Mouse (Mus musculus): Measurements from ENCODE around the gene Bglap3.
A peak's percentile ranks its signal among the peaks of the same experiment; 100 is the strongest.
"Not testable (repeated sequence)": the region's sequence is repeated elsewhere in the genome, so short reads cannot be mapped to it uniquely, and the experiment has no call there.

The Bglap3 gene

DNA sequence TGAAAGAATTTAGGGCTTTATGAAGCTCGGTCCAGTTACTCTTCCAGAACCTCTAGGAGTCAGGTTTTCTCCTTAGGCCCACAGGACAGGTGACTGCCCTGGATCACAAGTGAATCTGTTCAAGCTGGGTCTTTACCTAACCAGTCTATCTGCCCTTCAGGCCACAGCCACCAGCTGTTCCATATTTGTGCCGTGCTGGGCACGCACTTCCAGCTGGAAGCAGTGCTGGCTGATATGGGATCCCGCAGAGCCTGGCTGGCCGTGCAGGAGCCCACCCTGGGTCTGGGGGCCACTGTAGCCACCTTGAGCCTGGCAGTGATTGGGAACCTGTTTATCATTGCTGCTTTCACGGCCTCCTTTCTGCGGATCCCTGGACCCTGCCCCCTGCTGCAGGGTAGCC, 4.1 kb upstream of the Bglap3 start:
- DNase-seq (ENCODE audit: low read depth, low spot score) = not testable (repeated sequence)

DNA sequence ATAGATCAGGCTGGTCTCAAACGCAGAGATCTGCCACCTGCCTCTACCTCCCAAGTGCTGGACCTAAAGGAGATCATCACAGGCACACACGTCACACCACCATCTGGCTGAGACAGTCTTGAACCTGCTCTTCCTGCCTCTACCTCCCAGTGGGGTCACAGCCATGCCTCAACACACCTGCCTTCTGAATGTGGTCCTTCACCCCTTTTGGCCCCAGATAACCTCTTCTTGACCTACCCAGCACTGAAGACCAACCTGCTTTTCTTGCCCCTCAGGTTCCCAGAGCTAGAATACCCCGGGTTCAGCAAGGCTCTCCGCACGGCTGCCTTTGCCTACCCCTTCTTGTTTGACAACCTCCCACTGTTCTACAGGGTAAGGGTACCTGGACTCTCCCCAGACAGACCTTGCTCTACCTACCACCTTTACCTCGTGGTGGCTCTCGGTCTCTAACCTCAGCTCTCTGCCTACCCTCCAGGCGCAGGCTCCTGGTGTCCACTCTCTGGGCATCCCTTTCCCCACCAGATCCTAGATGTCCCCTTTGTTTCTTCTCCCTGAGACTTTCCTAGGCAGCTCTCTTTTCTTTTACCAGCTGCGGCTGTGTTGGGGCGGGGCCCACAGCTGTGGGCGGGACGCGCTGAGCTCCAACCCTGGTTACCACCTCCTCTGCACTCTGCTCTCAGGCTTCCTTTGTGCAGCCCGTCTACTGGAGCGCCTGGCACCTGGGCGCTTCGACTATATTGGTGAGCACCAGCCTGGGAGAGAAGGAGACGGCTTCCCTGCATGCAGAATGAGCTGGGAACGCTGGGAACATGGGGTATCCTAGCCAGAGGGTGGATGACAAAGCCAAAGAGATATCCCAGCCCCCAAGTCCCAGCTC, 3.4 kb upstream of the Bglap3 start:
- DNase-seq (ENCODE audit: low read depth, low spot score) = not testable (repeated sequence)

DNA sequence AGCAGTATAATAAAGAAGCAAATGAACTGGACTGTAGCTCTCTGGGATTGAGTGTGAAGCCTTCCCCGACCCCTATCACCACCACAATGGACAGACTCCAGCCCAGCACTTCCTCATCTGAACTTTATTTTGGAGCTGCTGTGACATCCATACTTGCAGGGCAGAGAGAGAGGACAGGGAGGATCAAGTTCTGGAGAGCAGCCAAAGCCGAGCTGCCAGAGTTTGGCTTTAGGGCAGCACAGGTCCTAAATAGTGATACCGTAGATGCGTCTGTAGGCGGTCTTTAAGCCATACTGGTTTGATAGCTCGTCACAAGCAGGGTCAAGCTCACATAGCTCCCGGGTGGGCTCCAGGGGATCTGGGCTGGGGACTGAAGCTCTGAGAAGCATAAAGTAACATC, 4.0 kb downstream of the Bglap3 start:
- DNase-seq (ENCODE audit: low read depth, low spot score) = not testable (repeated sequence)

DNA sequence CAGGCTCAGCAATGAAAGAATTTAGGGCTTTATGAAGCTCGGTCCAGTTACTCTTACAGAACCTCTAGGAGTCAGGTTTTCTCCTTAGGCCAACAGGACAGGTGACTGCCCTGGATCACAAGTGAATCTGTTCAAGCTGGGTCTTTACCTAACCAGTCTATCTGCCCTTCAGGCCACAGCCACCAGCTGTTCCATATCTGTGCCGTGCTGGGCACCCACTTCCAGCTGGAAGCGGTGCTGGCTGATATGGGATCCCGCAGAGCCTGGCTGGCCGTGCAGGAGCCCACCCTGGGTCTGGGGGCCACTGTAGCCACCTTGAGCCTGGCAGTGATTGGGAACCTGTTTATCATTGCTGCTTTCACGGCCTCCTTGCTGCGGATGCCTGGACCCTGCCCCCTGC, 5.0 kb downstream of the Bglap3 start:
- DNase-seq (ENCODE audit: low read depth, low spot score) = not testable (repeated sequence)

DNA sequence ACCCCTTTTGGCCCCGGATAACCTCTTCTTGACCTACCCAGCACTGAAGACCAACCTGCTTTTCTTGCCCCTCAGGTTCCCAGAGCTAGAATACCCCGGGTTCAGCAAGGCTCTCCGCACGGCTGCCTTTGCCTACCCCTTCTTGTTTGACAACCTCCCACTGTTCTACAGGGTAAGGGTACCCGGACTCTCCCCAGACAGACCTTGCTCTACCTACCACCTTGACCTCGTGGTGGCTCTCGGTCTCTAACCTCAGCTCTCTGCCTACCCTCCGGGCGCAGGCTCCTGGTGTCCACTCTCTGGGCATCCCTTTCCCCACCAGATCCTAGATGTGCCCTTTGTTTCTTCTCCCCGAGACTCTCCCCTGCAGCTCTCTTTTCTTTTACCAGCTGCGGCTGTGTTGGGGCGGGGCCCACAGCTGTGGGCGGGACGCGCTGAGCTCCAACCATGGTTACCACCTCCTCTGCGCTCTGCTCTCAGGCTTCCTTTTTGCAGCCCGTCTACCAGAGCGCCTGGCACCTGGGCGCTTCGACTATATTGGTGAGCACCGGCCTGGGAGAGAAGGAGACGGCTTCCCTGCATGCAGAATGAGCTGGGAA, 5.6 kb downstream of the Bglap3 start:
- not testable (repeated sequence) for DNase-seq (ENCODE audit: low read depth, low spot score)

DNA sequence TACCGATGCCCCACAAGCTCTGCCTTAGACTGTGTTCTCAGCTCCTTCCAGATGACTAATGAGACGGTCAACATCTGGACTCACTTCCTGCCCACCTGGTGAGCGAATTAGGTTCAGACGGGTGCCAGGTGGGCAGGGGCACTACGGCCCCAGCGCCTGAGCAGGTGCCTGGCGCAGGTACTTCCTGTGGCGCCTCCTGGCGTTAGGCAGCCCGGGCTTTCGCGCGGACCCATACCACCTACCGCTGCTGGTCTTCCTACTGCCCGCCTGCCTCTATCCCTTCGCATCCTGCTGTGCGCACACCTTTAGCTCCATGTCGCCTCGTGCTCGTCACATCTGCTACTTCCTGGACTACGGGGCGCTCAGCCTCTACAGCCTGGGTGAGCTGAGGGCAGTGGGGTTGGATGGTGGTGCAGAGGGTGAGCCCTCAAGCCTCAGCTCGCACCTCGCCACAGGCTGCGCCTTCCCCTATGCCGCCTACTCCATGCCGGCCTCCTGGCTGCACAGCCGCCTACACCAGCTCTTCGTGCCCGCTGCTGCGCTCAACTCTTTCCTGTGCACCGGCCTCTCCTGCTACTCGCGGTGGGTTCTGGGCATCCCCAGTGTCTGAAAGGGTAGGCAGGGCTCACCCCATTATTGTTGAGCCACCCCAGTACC, 6.7 kb downstream of the Bglap3 start:
- DNase-seq (ENCODE audit: low read depth, low spot score) = no peak

DNA sequence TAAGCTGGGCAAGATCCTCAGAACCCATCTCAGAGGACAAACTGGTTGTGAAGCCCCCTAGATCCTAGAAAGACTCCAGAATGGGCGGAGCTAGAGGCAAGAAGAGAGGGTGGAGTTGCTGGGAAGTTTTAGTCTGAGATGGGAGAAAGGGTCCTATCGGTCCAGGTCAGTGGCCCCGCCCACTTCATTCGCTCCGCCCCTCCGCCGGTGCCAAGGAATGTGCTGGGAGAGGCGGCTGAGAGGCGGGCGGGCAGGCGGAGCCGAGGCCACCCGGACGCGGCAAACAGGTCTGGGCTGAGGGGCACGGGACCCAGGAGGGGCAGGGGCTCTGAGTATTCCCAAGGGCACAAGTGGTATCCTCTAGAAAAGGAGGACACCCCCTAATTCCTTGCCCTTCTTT, 8.2 kb downstream of the Bglap3 start, which contains the start of gene Paqr6:
Gene Paqr6, plus strand, starts transcription at position 248 of the 400 bp plus-strand sequence.
- peak; percentile 80 for DNase-seq (ENCODE audit: low read depth, low spot score)

DNA sequence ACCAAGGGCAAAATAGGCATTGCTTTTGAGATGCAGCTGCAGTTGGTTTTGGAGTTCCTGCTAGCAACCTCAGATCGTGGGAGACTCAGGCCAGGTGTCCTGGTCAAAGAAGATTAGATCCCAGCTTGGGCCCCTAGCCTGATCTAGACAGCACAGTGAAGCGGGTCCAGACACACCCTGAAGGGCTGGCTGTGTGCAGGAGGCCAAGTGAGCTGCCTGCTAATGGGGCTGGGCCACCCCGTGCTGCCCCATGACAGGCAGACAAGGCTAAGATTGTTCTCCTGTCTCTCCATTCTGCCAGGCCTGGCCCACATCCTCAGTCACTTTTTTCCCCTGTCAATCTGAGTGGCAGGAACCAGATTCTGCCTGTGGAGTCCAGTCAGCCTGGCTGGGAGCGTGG, 8.8 kb downstream of the Bglap3 start:
- DNase-seq (ENCODE audit: low read depth, low spot score) = peak; percentile 52

DNA sequence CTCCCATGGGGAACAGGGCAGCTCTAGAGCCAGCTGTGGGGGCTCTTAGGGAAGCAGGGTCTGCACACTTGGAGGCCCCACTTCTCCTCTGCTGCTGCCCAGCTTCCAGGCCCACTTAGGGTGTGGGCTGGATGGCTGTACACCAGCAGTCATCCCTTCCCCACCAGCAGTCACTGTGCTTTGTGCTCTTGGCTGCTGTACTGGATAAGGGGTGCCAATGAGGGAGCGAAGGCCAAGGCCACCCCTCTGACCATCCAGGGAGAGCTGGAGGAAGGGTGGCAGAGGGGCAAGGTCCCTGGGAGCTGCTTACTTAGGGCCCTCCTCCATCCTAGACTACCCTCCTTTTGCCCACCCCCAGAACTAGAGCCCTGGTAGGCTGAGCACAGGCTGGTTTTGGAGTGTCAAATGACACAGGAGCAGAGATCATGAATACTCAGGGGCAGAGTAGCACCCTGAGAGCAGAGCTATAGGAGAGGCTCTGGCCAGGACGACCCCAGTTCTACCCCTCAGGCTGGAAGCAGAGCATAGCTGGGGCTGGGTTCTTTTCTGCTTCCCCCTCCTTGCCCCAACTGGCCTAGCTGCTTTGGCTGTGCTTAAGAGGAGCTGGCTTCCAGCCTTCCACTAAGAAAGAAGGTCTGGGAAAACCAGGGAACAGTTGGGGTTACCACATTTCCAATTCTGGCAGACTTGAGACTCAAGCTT, 10.8 kb downstream of the Bglap3 start:
- DNase-seq (ENCODE audit: low read depth, low spot score) = no peak

DNA sequence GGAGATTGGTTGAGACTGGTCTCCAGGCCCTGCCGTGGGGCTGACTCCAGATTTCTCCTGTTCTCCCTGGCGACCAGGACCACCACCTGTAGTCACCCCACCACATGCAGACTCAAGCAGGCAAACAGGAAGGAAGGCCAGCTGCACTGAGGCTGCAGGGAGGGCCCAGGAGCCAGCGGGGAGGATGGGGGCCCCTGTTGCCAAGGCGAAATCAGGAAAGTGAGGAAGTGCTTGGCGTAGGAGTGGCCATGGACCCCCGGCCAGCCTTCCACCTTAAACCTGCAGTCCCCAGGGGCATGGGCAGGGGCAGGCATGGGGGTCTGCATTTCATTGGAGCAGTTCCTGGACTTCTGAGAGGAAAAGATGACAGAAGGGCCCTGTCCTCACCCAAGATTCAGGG, 11.4 kb downstream of the Bglap3 start:
- no peak for DNase-seq (ENCODE audit: low read depth, low spot score)

DNA sequence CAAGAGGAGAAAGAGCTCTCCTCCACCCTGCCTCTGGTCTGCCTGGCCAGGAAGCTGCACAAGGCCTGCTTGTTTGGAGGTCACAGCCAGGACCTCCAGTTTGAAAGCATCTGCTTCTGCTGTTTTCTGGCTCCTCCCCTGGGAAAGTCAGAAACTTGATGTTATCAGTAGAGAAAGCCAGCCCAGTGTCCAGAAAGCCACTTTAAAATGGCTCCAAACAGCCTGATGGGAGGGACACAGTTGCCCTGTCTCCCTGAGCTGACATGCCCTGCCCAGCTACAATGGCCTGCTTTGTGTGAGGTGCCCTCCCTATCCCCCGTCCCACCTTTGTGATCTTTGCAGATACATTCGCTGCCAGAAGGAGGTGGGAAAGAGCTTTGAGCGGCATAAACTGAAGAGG, 12.6 kb downstream of the Bglap3 start:
- no peak for DNase-seq (ENCODE audit: low read depth, low spot score)

DNA sequence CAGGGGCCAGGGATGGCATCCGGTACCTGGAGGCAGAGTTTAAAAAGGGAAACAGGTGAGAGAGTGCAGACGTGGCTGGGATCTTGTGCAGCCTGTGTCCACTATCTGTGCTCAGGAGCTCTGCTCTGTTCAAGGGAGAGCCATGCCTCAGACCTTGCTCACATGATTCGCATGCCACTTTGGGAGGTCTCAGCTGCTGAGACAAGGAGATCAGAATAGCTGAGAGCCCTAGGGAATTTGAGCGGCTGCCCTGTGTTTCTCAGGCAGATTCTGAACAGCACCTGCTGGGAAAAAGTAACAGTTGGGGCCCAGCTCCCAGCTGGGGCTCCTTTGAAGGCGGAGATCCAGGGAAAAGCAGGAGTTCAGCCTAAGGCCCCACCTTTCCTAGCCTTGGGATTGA, 13.0 kb downstream of the Bglap3 start:
- DNase-seq (ENCODE audit: low read depth, low spot score) = no peak

DNA sequence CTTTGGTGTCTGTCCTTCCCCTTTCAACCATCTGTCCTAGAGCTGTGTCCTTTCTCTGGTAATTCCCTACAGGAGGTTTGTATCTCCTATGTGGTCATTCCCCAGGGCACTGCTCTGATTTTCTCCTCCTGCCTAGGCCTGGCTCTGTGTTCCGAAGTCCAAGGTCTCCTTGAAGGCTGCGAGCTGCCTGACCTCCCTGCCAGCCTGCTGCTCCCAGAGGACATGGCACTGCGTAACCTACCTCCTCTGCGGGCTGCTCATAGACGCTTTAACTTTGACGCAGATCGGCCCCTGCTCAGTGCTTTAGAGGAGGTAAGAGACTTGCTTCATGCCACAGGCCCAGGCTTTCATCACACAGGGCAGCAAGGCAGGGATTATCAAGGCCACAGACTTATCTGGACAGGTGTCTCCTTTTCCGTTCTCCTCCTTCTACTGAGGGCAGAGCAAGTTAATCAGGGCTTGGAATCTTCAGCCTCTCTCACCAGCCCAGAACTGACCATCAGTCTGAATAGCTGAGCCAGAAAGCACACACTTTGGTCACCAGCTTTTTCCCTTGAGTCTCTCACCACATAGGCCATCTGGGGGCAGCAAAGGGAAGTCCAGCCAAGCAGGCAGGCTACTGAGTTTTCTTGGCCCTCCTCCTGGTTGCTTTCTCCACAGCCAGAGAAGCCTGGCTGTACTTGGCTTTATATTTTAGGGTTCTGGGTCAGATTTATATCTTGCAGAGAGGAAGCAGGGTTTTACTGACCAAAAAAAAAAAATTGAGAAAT, 18.0 kb downstream of the Bglap3 start:
- DNase-seq (ENCODE audit: low read depth, low spot score) = no peak

DNA sequence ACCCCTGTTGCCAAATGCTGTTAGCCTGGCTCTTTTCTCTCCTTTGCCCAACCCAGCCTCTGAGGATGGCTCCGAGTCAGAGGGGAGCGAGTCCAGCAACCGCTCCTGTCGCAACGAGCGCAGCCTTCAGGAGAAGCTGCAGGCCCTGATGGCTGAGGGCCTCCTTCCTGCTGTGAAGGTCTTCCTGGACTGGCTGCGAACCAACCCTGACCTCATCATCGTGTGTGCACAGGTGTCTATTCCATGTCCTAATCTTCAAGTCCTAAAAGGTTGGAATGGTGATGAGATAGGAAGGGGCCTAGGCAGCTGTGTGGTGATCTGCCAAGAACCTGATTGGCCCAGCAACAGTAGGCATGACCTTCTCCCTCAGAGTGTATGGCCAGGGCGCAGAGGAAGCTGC, 19.6 kb downstream of the Bglap3 start:
- no peak for DNase-seq (ENCODE audit: low read depth, low spot score)

DNA sequence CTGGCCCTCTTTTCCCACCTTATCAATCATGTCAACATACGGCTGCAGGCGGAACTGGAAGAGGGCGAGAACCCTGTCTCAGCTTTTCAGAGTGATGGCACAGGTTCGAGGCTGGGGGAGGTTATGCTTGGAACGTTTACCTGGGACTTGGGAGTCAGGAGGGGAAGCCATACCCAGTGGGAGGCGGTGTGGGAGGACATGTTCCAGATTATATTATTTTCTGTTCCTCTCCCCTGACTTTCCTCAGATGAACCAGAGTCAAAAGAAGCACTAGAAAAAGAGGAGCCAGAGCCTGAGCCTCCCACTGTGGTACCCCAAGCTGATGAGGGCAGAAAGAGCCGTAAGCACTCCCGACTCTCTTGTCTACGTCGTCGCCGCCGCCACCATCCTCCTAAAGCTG, 21.8 kb downstream of the Bglap3 start:
- DNase-seq (ENCODE audit: low read depth, low spot score) = no peak

DNA sequence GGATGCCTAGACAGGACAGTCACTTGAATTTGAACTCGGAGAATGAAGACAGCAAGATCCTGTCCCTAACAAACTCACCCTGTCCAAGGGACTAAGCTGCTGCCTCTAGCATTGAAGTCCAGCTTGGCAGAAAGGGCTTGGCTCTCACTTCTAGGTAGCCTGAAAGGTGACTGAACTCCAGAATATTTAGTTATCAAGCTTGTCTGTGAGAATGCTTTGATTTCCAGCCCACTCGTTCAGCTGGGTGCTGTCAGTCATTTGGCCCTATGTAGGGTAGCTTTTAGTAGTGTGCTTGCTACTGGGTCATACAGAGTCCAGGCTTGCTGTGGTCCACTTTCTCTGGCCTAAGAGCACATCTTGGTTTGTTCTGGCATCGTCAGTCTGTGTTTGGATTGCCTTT, 33.5 kb downstream of the Bglap3 start:
- DNase-seq (ENCODE audit: low read depth, low spot score) = no peak

DNA sequence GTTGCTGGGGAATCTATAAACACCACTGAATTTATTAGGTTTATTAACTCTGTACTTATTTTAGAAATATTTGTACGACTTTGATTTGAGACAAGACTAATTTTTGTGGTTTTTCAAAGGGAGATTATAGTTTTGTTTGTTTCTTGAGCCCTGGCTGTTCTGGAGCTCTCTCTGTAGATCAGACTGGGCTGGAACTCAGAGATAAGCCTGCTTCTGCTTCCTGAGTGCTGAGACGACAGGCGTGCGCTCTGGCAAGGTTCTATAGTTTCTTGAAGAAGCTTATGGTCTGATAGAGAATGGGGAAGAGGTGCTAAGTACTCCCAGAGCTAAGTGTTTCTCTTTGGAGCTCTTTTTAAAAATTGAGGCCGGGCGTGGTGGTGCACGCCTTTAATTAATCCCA, 34.2 kb downstream of the Bglap3 start:
- DNase-seq (ENCODE audit: low read depth, low spot score) = peak; percentile 66

DNA sequence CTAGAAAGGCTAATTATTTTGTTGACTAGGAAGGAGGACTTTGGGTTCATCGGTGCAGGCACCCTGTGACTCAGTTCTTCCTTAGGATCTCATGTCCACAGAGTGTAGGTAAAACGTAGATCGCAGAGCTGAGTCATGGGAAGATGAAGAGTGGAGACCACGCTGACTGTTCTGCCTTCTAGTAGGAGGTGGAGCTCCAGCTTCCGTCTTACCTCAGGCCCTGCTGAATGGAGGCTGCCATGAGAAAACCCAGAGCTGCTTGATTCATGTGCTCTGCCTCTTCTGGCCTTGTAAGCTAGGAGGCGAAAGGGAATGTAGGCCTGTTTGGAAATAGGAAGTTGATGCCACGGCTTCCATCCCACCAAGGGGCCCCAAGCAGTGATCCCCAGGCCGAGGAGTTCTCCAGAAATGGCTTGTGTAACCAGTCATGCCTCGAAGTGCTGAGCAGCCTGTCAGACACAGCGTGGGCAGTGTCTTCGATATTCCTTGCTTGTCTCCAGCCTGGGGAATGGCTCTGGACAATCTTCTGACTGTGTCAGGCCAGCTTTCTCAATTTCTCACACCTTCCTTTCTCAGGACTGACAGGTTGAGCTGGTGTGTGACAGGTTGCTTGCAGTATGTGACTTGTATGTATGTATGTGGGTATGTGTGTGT, 35.0 kb downstream of the Bglap3 start:
- DNase-seq (ENCODE audit: low read depth, low spot score) = peak; percentile 53

DNA sequence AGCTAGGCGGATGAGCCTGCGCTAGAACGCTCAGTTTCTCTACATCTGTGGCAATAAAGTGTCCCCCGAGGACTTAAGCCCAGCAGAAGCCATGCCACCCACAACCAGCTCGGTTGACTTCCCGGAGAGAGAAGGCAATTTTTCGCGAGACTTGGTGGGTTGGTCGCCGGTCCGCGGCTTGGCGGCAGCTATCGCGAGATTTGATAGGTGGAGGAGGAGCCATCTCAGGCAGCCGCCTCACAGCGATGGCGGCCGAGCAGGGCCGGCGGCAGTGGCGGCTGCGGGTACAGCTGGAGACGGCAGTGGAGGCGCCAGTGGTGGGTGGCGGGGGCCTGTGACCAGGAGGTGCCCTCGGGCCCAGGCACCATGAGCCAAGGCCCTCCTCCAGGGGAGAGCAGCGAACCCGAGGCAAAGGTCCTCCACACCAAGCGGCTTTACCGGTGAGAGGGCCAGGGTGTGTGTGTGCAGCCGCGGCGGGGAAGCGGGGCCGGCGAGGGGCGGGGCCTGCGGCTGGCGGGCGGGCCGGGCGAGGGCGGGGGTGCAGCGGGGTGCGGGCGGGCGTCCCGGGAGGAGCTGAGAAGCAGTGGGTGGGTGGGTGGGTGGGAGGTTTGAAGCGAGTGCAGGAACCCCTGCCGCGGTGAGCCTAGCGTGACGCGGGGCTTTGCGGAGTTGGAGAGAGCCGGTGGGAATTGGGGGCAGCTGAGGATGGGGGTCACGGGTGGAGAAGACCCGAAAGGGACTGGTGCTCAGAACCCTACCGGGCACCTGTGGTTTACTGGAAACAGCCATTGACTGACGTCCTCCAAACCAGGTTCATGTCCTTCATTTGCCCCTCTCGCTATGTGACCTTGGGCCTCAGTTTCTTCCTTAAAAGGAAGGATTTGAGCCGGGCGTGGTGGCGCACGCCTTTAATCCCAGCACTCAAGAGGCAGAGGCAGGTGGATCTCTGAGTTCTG, 36.2 kb downstream of the Bglap3 start, which contains the start of the genes Tmem79 and Smg5:
Gene Tmem79, minus strand, starts transcription at position 91 of the 956 bp plus-strand sequence.
Gene Smg5, plus strand, starts transcription at position 203 of the 956 bp plus-strand sequence.
- DNase-seq (ENCODE audit: low read depth, low spot score) = peak; percentile 94
